Mouse (Mus musculus) stomach, postnatal 0 days (tissue): ENCODE data around the gene Gm10073. TPM values are rescaled to one million over a fixed set of nuclear protein-coding genes. Genes with fewer than 3 reads are reported as not detected.
A peak's percentile ranks its signal among the peaks of the same experiment; 100 is the strongest.

Source experiments
- ATAC-seq: fragments of 200-750 bp; cut with Nextera tagmentation; 2 replicates; pipeline ENCODE4 v1.8.0; 2017; ENCODE audit not compliant: low FRiP score, low TSS enrichment
- DNase-seq: peaks from one replicate; pipeline ENCODE4 v3.0.0-alpha.2; 2016; ENCODE audit warnings: low spot score
- H3K27ac ChIP-seq: fragments of 300-500 bp; sonication (generic); replicated peaks from 2 replicates; pipeline ENCODE4 v1.5.1; 2014; ENCODE audit warnings: mild to moderate bottlenecking, control low read depth
- H3K27me3 ChIP-seq: fragments of 300-500 bp; sonication (generic); 2 replicates; pipeline ENCODE4 v1.6.1; 2014; ENCODE audit warnings: low read length; ENCODE audit not compliant: control insufficient read depth, insufficient read depth
- H3K36me3 ChIP-seq: fragments of 300-500 bp; sonication (generic); 2 replicates; pipeline ENCODE4 v1.6.1; 2014; ENCODE audit warnings: low read length, mixed read lengths; ENCODE audit not compliant: control insufficient read depth, insufficient read depth
- H3K4me1 ChIP-seq: fragments of 300-500 bp; sonication (generic); replicated peaks from 2 replicates; pipeline ENCODE4 v1.6.1; 2014; ENCODE audit warnings: antibody characterized with exemption; ENCODE audit not compliant: control insufficient read depth, insufficient read depth
- H3K4me2 ChIP-seq: fragments of 300-500 bp; sonication (generic); replicated peaks from 2 replicates; pipeline ENCODE4 v1.6.1; 2014; ENCODE audit warnings: low read depth, mild to moderate bottlenecking, control low read depth, moderate library complexity
- H3K4me3 ChIP-seq: fragments of 300-500 bp; sonication (generic); 2 replicates; pipeline ENCODE4 v1.5.1; 2014; ENCODE audit warnings: low read depth, low read length, control low read depth
- H3K9ac ChIP-seq: fragments of 300-500 bp; sonication (generic); 2 replicates; pipeline ENCODE4 v1.6.1; 2014; ENCODE audit warnings: mild to moderate bottlenecking, low read length, control low read depth, mixed read lengths
- H3K9me3 ChIP-seq: fragments of 300-500 bp; sonication (generic); 2 replicates; pipeline ENCODE4 v1.6.1; 2016; ENCODE audit warnings: low read length; ENCODE audit not compliant: control insufficient read depth
- CTCF ChIP-seq: IDR thresholded peaks from 2 replicates; pipeline ENCODE4 v1.5.1; 2016; ENCODE audit warnings: antibody characterized with exemption, low read depth, mild to moderate bottlenecking, moderate library complexity
- EP300 ChIP-seq: optimal IDR thresholded peaks from 2 replicates; pipeline ENCODE3; 2016; ENCODE audit warnings: antibody characterized with exemption
- WGBS: fragments of 180-500 bp; shearing (Covaris S2); extraction: QIAGEN DNeasy Blood & Tissue Kit; methylation state at CpG from one replicate; pipeline ENCODE4 v1.1.7; 2014; 5-methylcytosine and 5-hydroxymethylcytosine counted together
- polyA plus RNA-seq: library from polyadenylated mRNA; unstranded; fragments of >200 nt; fragmentation: Nextera tagmentation; extraction: Ambion mirVana; gene quantifications from 2 replicates; pipeline ENCODE4 v1.2.1, GENCODE M21; 2015

The Gm10073 gene
- polyA plus RNA-seq, 1 experiment from 2014 or later, result 14.2 TPM

- no peak overlapping the region for H3K9ac ChIP-seq
- no peaks in the 10 kb centered on the region for H3K36me3 ChIP-seq
- TF ChIP-seq CTCF, result no peak
- no peak for TF ChIP-seq EP300
- H3K4me1 ChIP-seq, result no peaks in the 10 kb centered on the region; the same call in 1 of the 2 replicates
- H3K27me3 ChIP-seq, result no peaks in the 10 kb centered on the region
- ATAC-seq (no peak), DNase-seq (no peak)
- H3K9me3 ChIP-seq, result no peaks in the 10 kb centered on the region
- no peak overlapping the region for H3K4me2 ChIP-seq
- no peak overlapping the region for H3K4me3 ChIP-seq
- peak overlapping the region; percentile 85 for H3K27ac ChIP-seq
- WGBS, result 31% methylated on average over 6 of the region's 6 CpGs
Observed at GRCm38 (mm10) chr8:106617196-106617595, 43.9 kb upstream of the Gm10073 start.

DNA sequence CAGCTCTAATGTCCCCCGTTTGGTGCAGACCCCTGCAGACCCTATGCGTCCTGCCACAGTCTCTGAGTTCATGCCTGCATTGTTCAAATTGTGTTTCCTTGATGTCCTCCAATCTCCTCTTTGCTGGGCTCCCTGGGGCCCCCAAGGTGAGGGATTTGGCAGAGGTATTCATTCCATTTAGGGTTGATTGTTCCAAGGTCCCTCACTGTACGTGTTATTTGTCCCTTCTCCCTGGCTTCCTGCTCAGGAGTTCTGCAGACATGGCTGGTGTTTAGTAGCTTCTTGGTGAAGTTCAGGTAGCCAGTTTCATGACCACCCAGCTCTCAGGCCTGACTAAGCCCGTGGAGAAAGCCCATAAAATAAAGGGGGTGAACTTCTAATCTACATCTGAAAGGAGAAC is 43.4 kb upstream of the Gm10073 start:
- ATAC-seq (no peak), DNase-seq (no peak)
- no peaks in the 10 kb centered on the region for H3K9me3 ChIP-seq
- TF ChIP-seq CTCF, result no peak
- TF ChIP-seq EP300, result no peak
- no peak overlapping the region; the same call in 1 of the 2 replicates for H3K9ac ChIP-seq
- no peaks in the 10 kb centered on the region; the same call in 1 of the 2 replicates for H3K4me1 ChIP-seq
- H3K27ac ChIP-seq, result peak overlapping the region; percentile 85
- no peaks in the 10 kb centered on the region for H3K27me3 ChIP-seq
- no peaks in the 10 kb centered on the region for H3K36me3 ChIP-seq
- WGBS, result 40% methylated on average over 4 of the region's 4 CpGs
- H3K4me2 ChIP-seq, result 0 out of 2 replicates have a peak overlapping the region, but pooled peaks have one; percentile 8
- no peak overlapping the region for H3K4me3 ChIP-seq

DNA sequence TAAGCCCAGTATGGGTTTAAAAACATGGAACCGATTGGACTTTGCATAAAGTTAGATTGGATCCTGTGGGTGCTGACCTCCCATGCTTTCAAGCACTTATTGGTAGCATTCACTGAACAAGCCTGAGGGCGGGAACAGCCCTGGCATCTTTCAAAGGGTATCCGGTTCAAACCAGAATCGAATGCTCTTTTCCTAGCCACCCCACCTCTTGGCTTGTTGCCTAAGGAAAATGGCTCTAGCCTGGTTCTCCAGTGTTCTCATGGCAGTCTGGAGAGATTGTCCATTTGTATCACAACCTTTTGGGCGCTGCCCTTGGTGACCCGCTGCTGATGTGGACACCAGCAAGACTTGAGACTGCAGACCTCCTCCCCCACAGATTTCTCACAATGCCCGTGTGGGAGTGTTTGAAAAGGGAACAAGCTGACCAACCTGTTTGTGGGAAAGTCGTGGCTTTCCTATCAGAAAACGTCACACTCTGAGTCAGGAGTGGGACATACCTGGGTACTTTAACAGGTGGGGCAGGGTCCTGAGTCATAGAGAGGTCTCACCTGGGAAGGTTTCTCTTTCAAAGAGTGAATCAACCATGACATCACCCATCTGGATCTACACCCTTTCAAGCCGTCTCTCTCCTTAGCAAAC is 42.5 kb upstream of the Gm10073 start:
- no peaks in the 10 kb centered on the region for H3K27me3 ChIP-seq
- H3K4me1 ChIP-seq, result no peaks in the 10 kb centered on the region; the same call in 1 of the 2 replicates
- no peaks in the 10 kb centered on the region for H3K9me3 ChIP-seq
- H3K36me3 ChIP-seq, result no peaks in the 10 kb centered on the region
- peak overlapping the region; percentile 85 for H3K27ac ChIP-seq
- no peak overlapping the region for H3K4me2 ChIP-seq
- 52% methylated on average over 10 of the region's 10 CpGs for WGBS
- DNase-seq, result peak; percentile 81
- H3K9ac ChIP-seq, result no peak overlapping the region
- ATAC-seq, result peak; percentile 74
- no peak overlapping the region for H3K4me3 ChIP-seq
- TF ChIP-seq CTCF (no peak), EP300 (peak; percentile 34)

DNA sequence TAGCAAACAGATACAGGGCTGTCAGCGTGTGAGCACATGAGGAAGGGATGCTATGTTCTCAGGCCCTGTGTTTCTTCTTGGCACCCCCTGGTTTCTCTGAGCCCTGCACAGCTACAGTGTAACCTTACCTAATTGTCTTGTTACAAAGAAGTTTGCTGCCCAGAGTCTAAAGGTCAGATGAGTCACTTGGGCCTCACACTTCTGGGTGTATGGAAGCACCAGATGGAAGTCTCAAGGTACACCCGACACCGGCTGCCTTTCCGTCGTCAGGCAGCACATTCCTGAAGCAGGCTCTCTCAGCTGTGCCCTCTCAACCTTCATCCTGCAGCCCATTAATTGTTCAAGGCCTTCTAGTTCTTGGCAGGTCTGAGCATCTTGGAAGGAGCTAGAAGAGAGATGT is 41.4 kb upstream of the Gm10073 start:
- Histone ChIP-seq H3K4me3 (no peak overlapping the region), H3K9me3 (no peaks in the 10 kb centered on the region), H3K4me2 (no peak overlapping the region), H3K27me3 (no peaks in the 10 kb centered on the region), H3K4me1 (no peaks in the 10 kb centered on the region), H3K36me3 (no peaks in the 10 kb centered on the region), H3K9ac (no peak overlapping the region), H3K27ac (peak overlapping the region; percentile 85)
- TF ChIP-seq EP300, result no peak
- TF ChIP-seq CTCF, result no peak
- ATAC-seq (peak; percentile 55), DNase-seq (peak; percentile 68)
- 29% methylated on average over 5 of the region's 5 CpGs for WGBS

GRCm38 (mm10) chr8:106612047-106612446 is 38.8 kb upstream of the Gm10073 start:
- Histone ChIP-seq H3K4me1 (no peaks in the 10 kb centered on the region), H3K27ac (peak overlapping the region; percentile 90), H3K9me3 (no peaks in the 10 kb centered on the region), H3K4me2 (no peak overlapping the region), H3K4me3 (no peak overlapping the region), H3K27me3 (no peaks in the 10 kb centered on the region), H3K9ac (peak overlapping the region; percentile 13; the same call in 1 of the 2 replicates), H3K36me3 (no peaks in the 10 kb centered on the region)
- TF ChIP-seq CTCF (no peak), EP300 (no peak)
- WGBS, result 33% methylated on average over 3 of the region's 3 CpGs
- no peak for ATAC-seq
- DNase-seq, result peak; percentile 38

DNA sequence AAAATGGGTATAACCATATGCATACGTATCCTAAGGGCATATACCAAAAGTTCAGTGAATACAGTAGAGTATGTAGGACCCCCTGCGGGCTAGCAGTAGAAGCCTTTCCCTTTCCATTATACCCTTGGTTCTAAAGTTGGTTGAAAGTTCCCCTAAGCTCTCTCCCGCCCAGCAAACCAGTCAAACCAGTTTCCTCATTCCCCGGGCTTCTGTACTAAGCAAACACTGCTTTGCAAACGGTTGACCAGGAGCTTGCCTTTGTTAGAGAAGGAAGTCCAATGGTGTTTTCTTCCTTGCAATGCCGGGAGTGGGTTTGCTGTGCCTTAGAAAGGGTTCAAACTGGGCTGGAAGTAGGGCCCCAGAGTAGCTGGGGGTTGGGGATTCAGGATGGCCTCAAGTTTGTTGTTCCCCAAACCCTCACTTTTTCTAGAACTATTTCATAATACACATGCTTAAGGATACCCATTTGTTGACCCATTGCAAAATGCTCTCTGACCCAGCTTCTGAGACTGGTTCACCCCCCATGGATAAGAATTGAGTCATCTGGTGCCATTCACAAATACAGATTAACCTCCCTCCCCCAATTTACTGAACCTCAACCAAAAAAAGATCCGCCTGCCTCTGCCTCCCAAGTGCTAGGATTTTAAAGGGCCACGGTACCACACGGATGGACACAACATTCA is 37.8 kb upstream of the Gm10073 start:
- ATAC-seq (peak; percentile 78), DNase-seq (peak; percentile 87)
- no peak for TF ChIP-seq CTCF
- TF ChIP-seq EP300, result peak; percentile 62
- Histone ChIP-seq H3K27ac (peak overlapping the region; percentile 90), H3K4me2 (no peak overlapping the region; the same call in 1 of the 2 replicates), H3K27me3 (no peaks in the 10 kb centered on the region), H3K4me3 (no peak overlapping the region), H3K9ac (no peak overlapping the region), H3K4me1 (no peaks in the 10 kb centered on the region), H3K9me3 (no peaks in the 10 kb centered on the region), H3K36me3 (no peaks in the 10 kb centered on the region)
- 53% methylated on average over 9 of the region's 9 CpGs for WGBS
